Mouse (Mus musculus) retina, postnatal 7 days (tissue): ENCODE measurements around the gene Olfr122.

Experiments
- DNase-seq: peaks from one replicate; pipeline ENCODE4 v3.0.0-alpha.2; 2012; ENCODE audit warnings: low read depth, low spot score

Gene Olfr122

GRCm38 (mm10) chr17:37768307-37768706, at the start of gene Olfr122:
Olfr122 (plus strand) TSS chr17:37768607.
- DNase-seq: no peak

GRCm38 (mm10) chr17:37721508-37721907, 46.9 kb upstream of the Olfr122 start, which contains the start of gene Olfr120:
Olfr120 (plus strand) TSS chr17:37721808.
- DNase-seq: no peak

- DNase-seq: no peak
Observed at GRCm38 (mm10) chr17:37738070-37738469, 30.3 kb upstream of the Olfr122 start.

GRCm38 (mm10) chr17:37793229-37793628, 24.8 kb downstream of the Olfr122 start, which contains the start of gene Olfr123:
Olfr123 (plus strand) TSS chr17:37793529.
- no peak for DNase-seq

GRCm38 (mm10) chr17:37799588-37799987, 31.2 kb downstream of the Olfr122 start, which contains the start of gene Olfr124:
Olfr124 (plus strand) TSS chr17:37799888.
- DNase-seq: no peak
